In genomic region chr17:28287980-28288379, GRCm38 (mm10) we compare ENCODE assay signal across 9 mouse cellular contexts. TPM values are rescaled to one million over a fixed set of nuclear protein-coding genes. Genes with fewer than 3 reads are reported as not detected.
DNase-seq lines count a peak whose midpoint lies in the region; ATAC-seq and TF ChIP-seq lines count a peak whose summit lies in the region.
"Had no signal": no experiment of that assay in that cellular context is flagged by ENCODE, and none has a peak within 500 bp of the region (broad histone marks: within the 10 kb centered on the region; RNA-seq: fewer than 3 reads in every experiment).

No protein-coding gene starts in this region.

- H3K36me3 ChIP-seq in forebrain, embryonic 15.5 days: no peaks in the 10 kb centered on the region

- peak; percentile 35; the same call in 1 of the 2 replicates for TF ChIP-seq CTCF in cerebellum, adult 2 months (IDR thresholded peaks at IDR 0.05; ENCODE audit: borderline replicate concordance, insufficient read depth, low read depth, low read length)
- peak; percentile 59 for TF ChIP-seq CTCF in layer of hippocampus, adult 2 months (conservative IDR thresholded peaks at IDR 0.05)
- peak; percentile 34; the same call in 1 of the 2 replicates for TF ChIP-seq CTCF in cortical plate, adult 2 months (IDR thresholded peaks at IDR 0.05; ENCODE audit: extremely low read depth, insufficient read depth, low read length)

- peaks cover 9% of the 10 kb centered on the region for H3K4me1 ChIP-seq in cerebellum, adult 2 months (ENCODE audit: control insufficient read depth, insufficient read depth, low read length)
- no peaks in the 10 kb centered on the region for H3K4me1 ChIP-seq in cortical plate, adult 2 months (ENCODE audit: control insufficient read depth, insufficient read depth, low read length)
- no peaks in the 10 kb centered on the region for H3K4me1 ChIP-seq in forebrain, embryonic 15.5 days

- no peak for DNase-seq in cerebellum, adult 2 months
- DNase-seq in layer of hippocampus, adult 2 months (ENCODE audit: low spot score in 2 of 2): no peak
- DNase-seq in layer of hippocampus, postnatal 10 days (ENCODE audit: low spot score in 2 of 2): no peak
- DNase-seq in naive thymus-derived CD4-positive, alpha-beta T cell, adult 2 months (ENCODE audit: low read depth): peak; percentile 53
- DNase-seq in embryo, embryonic 10.5 days (ENCODE audit: low spot score): no peak

- no peak for ATAC-seq in cerebellum, adult (ENCODE audit: insufficient number of reproducible peaks, low FRiP score, low TSS enrichment)
- ATAC-seq in forebrain, embryonic 15.5 days (replicated peaks): no peak
- ATAC-seq: forebrain, embryonic 13.5 days had no signal

- WGBS in cerebellum, adult 2 months: 49% methylated on average over 5 of the region's 5 CpGs
- 73% methylated on average over 5 of the region's 5 CpGs for WGBS in forebrain, embryonic 15.5 days

- no peaks in the 10 kb centered on the region for H3K27me3 ChIP-seq in cerebellum, adult 2 months (ENCODE audit: control insufficient read depth, insufficient read depth, low read length)
- no peaks in the 10 kb centered on the region for H3K27me3 ChIP-seq in forebrain, embryonic 15.5 days
- H3K27me3 ChIP-seq: forebrain, embryonic 13.5 days had no signal

- H3K9ac ChIP-seq in forebrain, embryonic 15.5 days (replicated peaks): no peak overlapping the region
- H3K9ac ChIP-seq: forebrain, embryonic 13.5 days had no signal

- no peak for TF ChIP-seq POLR2A in cerebellum, adult 2 months (IDR thresholded peaks at IDR 0.05; ENCODE audit: borderline replicate concordance, insufficient read depth, low read length)
- TF ChIP-seq POLR2A in cortical plate, adult 2 months (IDR thresholded peaks at IDR 0.05; ENCODE audit: extremely low read depth, insufficient read depth, low read length): no peak

- H3K27ac ChIP-seq in cerebellum, adult 2 months (ENCODE audit: insufficient read depth, low read length): no peak overlapping the region
- H3K27ac ChIP-seq in layer of hippocampus, adult 2 months: no peak overlapping the region
- no peak overlapping the region for H3K27ac ChIP-seq in cortical plate, adult 2 months (ENCODE audit: insufficient read depth, low read length)
- H3K27ac ChIP-seq in forebrain, embryonic 15.5 days (replicated peaks): no peak overlapping the region
- H3K27ac ChIP-seq: forebrain, embryonic 13.5 days had no signal

- H3K4me3 ChIP-seq in cerebellum, adult 2 months (replicated peaks; ENCODE audit: insufficient read depth, low read depth, low read length): no peak overlapping the region
- H3K4me3 ChIP-seq in layer of hippocampus, adult 2 months: no peak overlapping the region
- H3K4me3 ChIP-seq in cortical plate, adult 2 months (ENCODE audit: insufficient read depth, low read length): no peak overlapping the region
- no peak overlapping the region for H3K4me3 ChIP-seq in forebrain, embryonic 15.5 days
- H3K4me3 ChIP-seq: forebrain, embryonic 13.5 days had no signal

- no peak overlapping the region for H3K4me2 ChIP-seq in forebrain, embryonic 15.5 days (replicated peaks)
- H3K4me2 ChIP-seq: forebrain, embryonic 13.5 days had no signal

- no peaks in the 10 kb centered on the region for H3K9me3 ChIP-seq in forebrain, embryonic 15.5 days

RNA-seq across cellular contexts. Expression of gene Fance, which starts 25.3 kb away (rescaled TPM):
- polyA plus RNA-seq in cerebellum, adult 2 months (2012; rRNA removed): 16.5 and 18.4 TPM in 2 replicates
- 10 to 100 TPM; 30.3 to 34.9 TPM for total RNA-seq in layer of hippocampus, adult 2 months (2021)
- 10 to 100 TPM; 26.0 to 36.2 TPM for total RNA-seq in layer of hippocampus, postnatal 10 days (2021)
- polyA plus RNA-seq in cortical plate, adult 2 months (2012; rRNA removed): 13.7 and 14.4 TPM in 2 replicates
- polyA plus RNA-seq in forebrain, embryonic 15.5 days (2015; fragmentation: Nextera tagmentation; extraction: Ambion mirVana): 25.9 and 27.4 TPM in 2 replicates

RNA-seq across cellular contexts. Expression of gene Rpl10a, which starts 40.3 kb away (rescaled TPM):
- 808 and 827 TPM in 2 replicates for polyA plus RNA-seq in cerebellum, adult 2 months (2012; rRNA removed)
- 100 to 1,000 TPM; 345 to 350 TPM for total RNA-seq in layer of hippocampus, adult 2 months (2021)
- 100 to 1,000 TPM; 503 to 535 TPM for total RNA-seq in layer of hippocampus, postnatal 10 days (2021)
- polyA plus RNA-seq in cortical plate, adult 2 months (2012; rRNA removed): 705 and 712 TPM in 2 replicates
- 359 and 384 TPM in 2 replicates for polyA plus RNA-seq in forebrain, embryonic 15.5 days (2015; fragmentation: Nextera tagmentation; extraction: Ambion mirVana)

RNA-seq across cellular contexts. Expression of gene Ppard, which starts 55.5 kb away (rescaled TPM):
- 26.8 and 27.1 TPM in 2 replicates for polyA plus RNA-seq in cerebellum, adult 2 months (2012; rRNA removed)
- 10 to 100 TPM; 22.1 to 23.0 TPM for total RNA-seq in layer of hippocampus, adult 2 months (2021)
- 10 to 100 TPM; 25.8 to 29.0 TPM for total RNA-seq in layer of hippocampus, postnatal 10 days (2021)
- 24.2 TPM in 2 replicates for polyA plus RNA-seq in cortical plate, adult 2 months (2012; rRNA removed)
- 1.3 and 1.4 TPM in 2 replicates for polyA plus RNA-seq in forebrain, embryonic 15.5 days (2015; fragmentation: Nextera tagmentation; extraction: Ambion mirVana)

Comparison
In these comparisons a context has a peak if more than half of its experiments do, and no peak if none do; other contexts are left out.
1. RNA of gene Ppard, which starts 55.5 kb away (polyA plus RNA-seq): 26.8 to 27.1 TPM in cerebellum, adult 2 months and 24.2 TPM in cortical plate, adult 2 months; 1.3 to 1.4 TPM in forebrain, embryonic 15.5 days; every median in the first group is over 10 times any median in the second.
2. Peak in every context shown above with its lines, with median percentiles within 50 percentile points of each other: CTCF ChIP-seq.